Mouse (Mus musculus) kidney, adult 18-20 months (tissue): Measurements from ENCODE around the gene Ubac2.

Experiments
- DNase-seq: peaks from one replicate; pipeline ENCODE4 v3.0.0; 2021

Ubac2 gene

GRCm38 (mm10) chr14:121954129-121954528 is 75.7 kb downstream of the Ubac2 start:
- DNase-seq, result no peak

GRCm38 (mm10) chr14:121954608-121955007 is 76.2 kb downstream of the Ubac2 start:
- no peak for DNase-seq

GRCm38 (mm10) chr14:121955176-121955795 is 76.9 kb downstream of the Ubac2 start:
- DNase-seq, result no peak

- no peak for DNase-seq
These were observed 77.9 kb downstream of the Ubac2 start for GRCm38 (mm10) chr14:121956291-121956690.

- DNase-seq, result no peak
These were observed 78.9 kb downstream of the Ubac2 start for GRCm38 (mm10) chr14:121957176-121957871.

GRCm38 (mm10) chr14:121958041-121958750 is 79.8 kb downstream of the Ubac2 start:
- no peak for DNase-seq

- no peak for DNase-seq
These were observed 80.5 kb downstream of the Ubac2 start for GRCm38 (mm10) chr14:121958751-121959537.

- no peak for DNase-seq
These were observed 81.1 kb downstream of the Ubac2 start for GRCm38 (mm10) chr14:121959538-121959980.

- DNase-seq, result no peak
These were observed 81.6 kb downstream of the Ubac2 start for GRCm38 (mm10) chr14:121960031-121960430.

GRCm38 (mm10) chr14:121960531-121960930 is 82.1 kb downstream of the Ubac2 start:
- DNase-seq, result no peak

- no peak for DNase-seq
These were observed 82.6 kb downstream of the Ubac2 start for GRCm38 (mm10) chr14:121960997-121961396.

- DNase-seq, result no peak
These were observed 83.2 kb downstream of the Ubac2 start for GRCm38 (mm10) chr14:121961496-121962127.

- DNase-seq, result no peak
These were observed 83.9 kb downstream of the Ubac2 start for GRCm38 (mm10) chr14:121962128-121962890.

GRCm38 (mm10) chr14:121963251-121963941 is 85.0 kb downstream of the Ubac2 start:
- no peak for DNase-seq

GRCm38 (mm10) chr14:121963942-121964335 is 85.5 kb downstream of the Ubac2 start:
- no peak for DNase-seq

GRCm38 (mm10) chr14:121964990-121965389 is 86.6 kb downstream of the Ubac2 start, which contains the start of gene Gpr183:
Gene Gpr183 (minus strand): TSS chr14:121965195.
- DNase-seq, result no peak

- no peak for DNase-seq
These were observed 87.0 kb downstream of the Ubac2 start for GRCm38 (mm10) chr14:121965461-121965860.

GRCm38 (mm10) chr14:121967095-121967494 is 88.7 kb downstream of the Ubac2 start:
- no peak for DNase-seq

GRCm38 (mm10) chr14:121970402-121970801 is 92.0 kb downstream of the Ubac2 start:
- no peak for DNase-seq

- no peak for DNase-seq
These were observed 94.7 kb downstream of the Ubac2 start for GRCm38 (mm10) chr14:121973114-121973513.

- no peak for DNase-seq
These were observed 103.1 kb downstream of the Ubac2 start for GRCm38 (mm10) chr14:121981531-121981930.
